Mouse (Mus musculus): ENCODE data around the gene Lsm11. TPM values are rescaled to one million over a fixed set of nuclear protein-coding genes. Genes with fewer than 3 reads are reported as not detected.

Lsm11 gene
- polyA plus RNA-seq, 1 experiment from 2014 or later, result 8.0 TPM

DNA sequence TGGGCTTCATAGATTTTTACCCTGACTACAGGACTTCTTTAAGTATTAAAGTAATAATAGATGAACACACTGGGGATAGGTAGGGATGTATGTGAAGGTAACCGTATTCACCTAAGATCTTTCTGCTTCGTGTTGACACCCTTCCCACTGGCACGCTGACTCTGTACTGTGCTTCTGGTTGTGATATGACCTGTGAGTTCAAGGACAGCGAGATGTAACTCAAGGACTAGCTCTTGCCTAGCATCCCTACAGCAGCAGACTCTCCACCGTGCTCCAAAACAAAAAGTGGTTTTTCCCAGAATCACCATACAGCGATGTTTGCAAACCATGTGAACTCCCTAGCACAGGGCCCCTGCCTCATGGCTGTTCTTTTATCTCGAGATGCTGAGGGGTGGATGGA is 36.7 kb downstream of the Lsm11 start:
- H3K36me3 ChIP-seq (replicated peaks; ENCODE audit: control insufficient read depth, insufficient read depth, low read depth, low read length), result no peaks in the 10 kb centered on the region; the same call in 1 of the 2 replicates
- no peak overlapping the region for H3K4me3 ChIP-seq (ENCODE audit: low read depth, low read length)
- no peak overlapping the region for H3K27ac ChIP-seq (replicated peaks; ENCODE audit: low read depth, low read length)
- H3K4me1 ChIP-seq (ENCODE audit: control insufficient read depth, insufficient read depth, low read length), result no peaks in the 10 kb centered on the region
- no peak overlapping the region for H3K4me2 ChIP-seq (ENCODE audit: low read depth, low read length)
- no peaks in the 10 kb centered on the region for H3K27me3 ChIP-seq (ENCODE audit: control insufficient read depth, insufficient read depth, low read length)
- 94% methylated on average over 7 of the region's 7 CpGs for WGBS
- ATAC-seq (replicated peaks; ENCODE audit: insufficient number of reproducible peaks, low FRiP score, low TSS enrichment, low read depth), result no peak
- DNase-seq (ENCODE audit: low spot score), result no peak
- no peak overlapping the region for H3K9ac ChIP-seq (replicated peaks; ENCODE audit: low read length)
- H3K9me3 ChIP-seq (replicated peaks; ENCODE audit: control insufficient read depth, low read length), result no peaks in the 10 kb centered on the region

DNA sequence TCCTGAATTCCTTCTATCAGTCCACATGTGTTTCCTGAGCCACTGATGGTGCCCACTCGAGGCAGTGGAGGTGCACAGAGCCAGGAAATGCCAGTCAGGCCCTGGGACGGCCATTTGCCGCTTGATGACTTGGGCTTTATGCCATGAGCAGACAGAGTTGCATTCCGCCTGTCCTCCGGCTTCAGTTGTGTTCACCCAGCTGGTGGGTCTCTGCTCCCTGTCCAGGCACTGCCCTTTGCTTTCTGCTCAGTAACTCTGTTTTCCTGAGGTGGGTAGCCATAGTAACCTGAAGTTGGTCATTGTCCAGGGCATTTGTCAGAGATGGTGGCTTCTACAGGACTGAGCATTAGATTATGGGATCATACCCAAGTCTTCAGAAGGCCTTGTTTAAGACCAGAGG is 37.4 kb downstream of the Lsm11 start:
- H3K9ac ChIP-seq (replicated peaks; ENCODE audit: low read length), result no peak overlapping the region
- no peak overlapping the region for H3K4me2 ChIP-seq (ENCODE audit: low read depth, low read length)
- DNase-seq (ENCODE audit: low spot score) (no peak), ATAC-seq (replicated peaks; ENCODE audit: insufficient number of reproducible peaks, low FRiP score, low TSS enrichment, low read depth) (no peak)
- H3K27ac ChIP-seq (replicated peaks; ENCODE audit: low read depth, low read length), result no peak overlapping the region
- H3K4me1 ChIP-seq (ENCODE audit: control insufficient read depth, insufficient read depth, low read length), result no peaks in the 10 kb centered on the region
- no peaks in the 10 kb centered on the region; the same call in 1 of the 2 replicates for H3K36me3 ChIP-seq (replicated peaks; ENCODE audit: control insufficient read depth, insufficient read depth, low read depth, low read length)
- WGBS, result 92% methylated on average over 5 of the region's 5 CpGs
- no peak overlapping the region for H3K4me3 ChIP-seq (ENCODE audit: low read depth, low read length)
- H3K9me3 ChIP-seq (replicated peaks; ENCODE audit: control insufficient read depth, low read length), result no peaks in the 10 kb centered on the region
- no peaks in the 10 kb centered on the region for H3K27me3 ChIP-seq (ENCODE audit: control insufficient read depth, insufficient read depth, low read length)

DNA sequence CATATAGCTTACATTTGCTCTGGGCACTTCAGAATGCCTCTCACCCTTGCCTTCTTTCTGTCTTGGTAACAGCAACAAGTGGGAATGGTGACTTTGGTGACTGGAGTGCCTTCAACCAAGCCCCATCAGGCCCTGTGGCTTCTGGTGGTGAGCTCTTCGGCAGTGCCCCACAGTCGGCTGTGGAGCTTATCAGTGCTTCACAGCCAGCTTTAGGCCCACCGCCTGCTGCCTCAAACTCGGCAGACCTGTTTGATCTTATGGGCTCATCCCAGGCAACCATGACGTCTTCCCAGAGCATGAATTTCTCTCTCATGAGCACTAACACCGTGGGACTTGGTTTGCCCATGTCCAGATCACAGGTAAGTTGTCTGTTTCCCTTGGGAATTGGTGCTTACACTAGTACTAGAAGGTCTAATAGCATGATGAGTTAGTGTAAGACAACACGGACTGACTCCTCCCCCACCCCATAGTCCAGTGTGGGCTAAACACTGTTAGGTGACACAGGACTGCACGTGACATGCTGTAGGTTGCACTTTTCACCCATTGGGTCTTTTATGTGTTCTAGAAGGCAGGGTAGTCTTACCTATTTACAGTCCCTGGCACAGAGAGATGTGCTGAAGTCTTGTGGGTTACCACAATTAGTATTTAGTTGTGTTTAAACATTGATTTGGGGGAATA is 38.5 kb downstream of the Lsm11 start:
- Histone ChIP-seq H3K27ac (replicated peaks; ENCODE audit: low read depth, low read length) (no peak overlapping the region), H3K4me1 (ENCODE audit: control insufficient read depth, insufficient read depth, low read length) (no peaks in the 10 kb centered on the region), H3K4me3 (ENCODE audit: low read depth, low read length) (no peak overlapping the region), H3K36me3 (replicated peaks; ENCODE audit: control insufficient read depth, insufficient read depth, low read depth, low read length) (no peaks in the 10 kb centered on the region; the same call in 1 of the 2 replicates), H3K9ac (replicated peaks; ENCODE audit: low read length) (no peak overlapping the region), H3K9me3 (replicated peaks; ENCODE audit: control insufficient read depth, low read length) (no peaks in the 10 kb centered on the region), H3K27me3 (ENCODE audit: control insufficient read depth, insufficient read depth, low read length) (no peaks in the 10 kb centered on the region), H3K4me2 (ENCODE audit: low read depth, low read length) (no peak overlapping the region)
- ATAC-seq (replicated peaks; ENCODE audit: insufficient number of reproducible peaks, low FRiP score, low TSS enrichment, low read depth), result no peak
- no peak for DNase-seq (ENCODE audit: low spot score)
- 90% methylated on average over 8 of the region's 8 CpGs for WGBS

DNA sequence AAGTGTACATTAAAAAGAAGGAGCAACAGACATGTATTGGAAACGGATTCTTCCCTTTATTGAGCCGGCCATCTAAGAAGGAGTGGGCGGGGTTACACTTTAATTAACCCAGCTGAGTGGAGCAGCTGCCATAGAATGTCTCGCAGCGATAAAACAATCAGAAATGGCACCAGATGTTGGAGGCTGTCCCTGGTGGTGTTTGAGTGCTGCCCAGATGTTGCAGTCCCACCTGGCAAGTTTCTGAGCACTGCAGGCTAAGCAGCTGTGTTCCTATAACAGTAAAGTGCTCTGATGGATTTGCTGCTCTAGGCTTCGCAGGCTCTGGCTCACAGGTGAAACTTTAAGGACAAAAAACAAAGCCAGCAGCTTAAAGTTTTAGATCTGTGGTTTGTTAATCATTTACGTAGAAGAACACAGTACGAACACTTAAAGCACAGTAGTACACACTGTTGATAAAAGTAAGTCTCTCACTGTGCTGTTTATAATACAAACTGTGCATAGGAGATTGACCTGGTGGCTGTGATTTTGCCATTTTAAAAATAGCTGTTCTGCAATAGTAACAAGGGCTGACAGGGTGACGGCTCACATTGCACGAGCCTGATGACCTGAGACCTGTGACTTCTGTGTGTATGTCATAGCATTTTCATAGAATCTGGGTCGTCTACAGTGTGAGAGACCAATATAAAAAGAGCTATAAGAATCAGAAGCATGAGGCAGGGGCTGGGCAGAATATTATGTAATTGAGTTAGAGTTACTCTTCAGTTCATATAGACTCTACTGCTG is 44.3 kb downstream of the Lsm11 start:
- H3K4me2 ChIP-seq (ENCODE audit: low read depth, low read length), result no peak overlapping the region
- no peaks in the 10 kb centered on the region for H3K36me3 ChIP-seq (replicated peaks; ENCODE audit: control insufficient read depth, insufficient read depth, low read depth, low read length)
- no peak overlapping the region for H3K4me3 ChIP-seq (ENCODE audit: low read depth, low read length)
- no peaks in the 10 kb centered on the region for H3K27me3 ChIP-seq (ENCODE audit: control insufficient read depth, insufficient read depth, low read length)
- no peak overlapping the region for H3K9ac ChIP-seq (replicated peaks; ENCODE audit: low read length)
- DNase-seq (ENCODE audit: low spot score) (peak; percentile 15), ATAC-seq (replicated peaks; ENCODE audit: insufficient number of reproducible peaks, low FRiP score, low TSS enrichment, low read depth) (no peak)
- 74% methylated on average over 11 of the region's 11 CpGs for WGBS
- H3K27ac ChIP-seq (replicated peaks; ENCODE audit: low read depth, low read length), result no peak overlapping the region
- H3K9me3 ChIP-seq (replicated peaks; ENCODE audit: control insufficient read depth, low read length), result no peaks in the 10 kb centered on the region
- H3K4me1 ChIP-seq (ENCODE audit: control insufficient read depth, insufficient read depth, low read length), result no peaks in the 10 kb centered on the region

DNA sequence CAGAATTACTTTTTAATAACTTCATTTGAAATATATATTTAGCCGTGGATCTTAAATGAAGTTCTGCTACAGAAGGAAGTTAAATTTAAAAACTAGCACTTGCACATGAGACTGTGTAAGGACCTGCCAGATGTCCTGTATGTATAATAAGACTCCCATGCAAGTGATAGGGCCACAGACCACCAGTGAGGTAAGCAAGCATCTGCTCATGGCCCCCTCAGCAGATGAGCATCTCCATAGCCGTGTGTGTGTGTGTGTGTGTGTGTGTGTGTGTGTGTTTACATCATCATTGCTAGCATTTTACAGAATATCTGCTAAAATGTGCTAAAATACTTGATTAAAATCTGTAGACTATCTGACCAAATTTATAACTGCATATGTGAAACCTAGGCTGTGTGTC is 47.3 kb downstream of the Lsm11 start:
- no peak overlapping the region for H3K4me3 ChIP-seq (ENCODE audit: low read depth, low read length)
- ATAC-seq (replicated peaks; ENCODE audit: insufficient number of reproducible peaks, low FRiP score, low TSS enrichment, low read depth) (no peak), DNase-seq (ENCODE audit: low spot score) (no peak)
- no peak overlapping the region for H3K9ac ChIP-seq (replicated peaks; ENCODE audit: low read length)
- H3K27ac ChIP-seq (replicated peaks; ENCODE audit: low read depth, low read length), result no peak overlapping the region
- no peaks in the 10 kb centered on the region for H3K9me3 ChIP-seq (replicated peaks; ENCODE audit: control insufficient read depth, low read length)
- no peaks in the 10 kb centered on the region for H3K4me1 ChIP-seq (ENCODE audit: control insufficient read depth, insufficient read depth, low read length)
- WGBS, result 81% methylated on average over 2 of the region's 2 CpGs
- no peaks in the 10 kb centered on the region for H3K27me3 ChIP-seq (ENCODE audit: control insufficient read depth, insufficient read depth, low read length)
- no peak overlapping the region for H3K4me2 ChIP-seq (ENCODE audit: low read depth, low read length)
- no peaks in the 10 kb centered on the region; the same call in 1 of the 2 replicates for H3K36me3 ChIP-seq (replicated peaks; ENCODE audit: control insufficient read depth, insufficient read depth, low read depth, low read length)

DNA sequence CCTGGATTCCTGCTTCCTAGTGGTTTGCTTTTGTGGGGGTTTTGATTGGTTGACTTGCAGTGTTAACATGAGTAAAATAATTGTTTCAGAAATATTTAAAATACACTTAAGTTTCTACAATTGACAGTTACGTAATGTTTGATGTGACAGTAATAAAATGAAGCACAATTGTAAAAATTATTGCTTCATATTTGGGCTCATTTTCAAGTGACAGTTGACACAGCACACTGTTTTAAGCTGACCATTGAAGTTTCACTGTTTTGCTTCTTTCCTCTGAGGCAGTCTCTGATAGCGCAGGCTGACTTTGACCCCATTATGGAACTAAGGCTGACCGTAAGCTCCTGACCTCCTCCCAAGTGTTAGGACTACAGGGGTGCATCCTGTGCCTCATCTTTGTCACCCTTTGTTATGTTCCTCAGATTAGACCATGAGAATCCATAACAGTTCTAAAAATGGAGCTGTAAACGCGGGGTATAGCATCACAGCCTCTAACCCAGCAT is 51.8 kb downstream of the Lsm11 start:
- H3K9ac ChIP-seq (replicated peaks; ENCODE audit: low read length), result no peak overlapping the region
- no peak for DNase-seq (ENCODE audit: low spot score)
- no peak overlapping the region for H3K27ac ChIP-seq (replicated peaks; ENCODE audit: low read depth, low read length)
- H3K4me3 ChIP-seq (ENCODE audit: low read depth, low read length), result no peak overlapping the region
- H3K27me3 ChIP-seq (ENCODE audit: control insufficient read depth, insufficient read depth, low read length), result no peaks in the 10 kb centered on the region
- H3K36me3 ChIP-seq (replicated peaks; ENCODE audit: control insufficient read depth, insufficient read depth, low read depth, low read length), result peaks cover 4% of the 10 kb centered on the region; the same call in 1 of the 2 replicates
- ATAC-seq (replicated peaks; ENCODE audit: insufficient number of reproducible peaks, low FRiP score, low TSS enrichment, low read depth), result no peak
- 91% methylated on average over 5 of the region's 5 CpGs for WGBS
- no peak overlapping the region for H3K4me2 ChIP-seq (ENCODE audit: low read depth, low read length)
- H3K9me3 ChIP-seq (replicated peaks; ENCODE audit: control insufficient read depth, low read length), result no peaks in the 10 kb centered on the region
- H3K4me1 ChIP-seq (ENCODE audit: control insufficient read depth, insufficient read depth, low read length), result no peaks in the 10 kb centered on the region

DNA sequence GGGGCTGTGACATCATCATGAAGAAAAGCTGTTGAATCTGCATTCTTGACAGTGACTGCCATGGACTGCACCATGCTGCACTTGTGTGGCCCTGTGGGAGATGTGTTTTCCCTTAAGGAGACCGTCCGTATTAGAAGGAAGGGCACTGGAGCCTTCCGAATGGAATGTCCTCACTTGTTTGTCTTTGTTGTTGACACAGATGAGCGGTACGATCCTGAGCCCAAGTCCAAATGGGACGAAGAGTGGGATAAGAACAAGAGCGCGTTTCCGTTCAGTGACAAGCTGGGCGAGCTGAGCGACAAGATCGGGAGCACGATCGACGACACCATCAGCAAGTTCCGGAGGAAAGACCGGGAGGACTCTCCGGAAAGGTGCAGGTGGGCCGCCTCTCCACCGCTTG is 54.3 kb downstream of the Lsm11 start:
- ATAC-seq (replicated peaks; ENCODE audit: insufficient number of reproducible peaks, low FRiP score, low TSS enrichment, low read depth) (no peak), DNase-seq (ENCODE audit: low spot score) (no peak)
- H3K36me3 ChIP-seq (replicated peaks; ENCODE audit: control insufficient read depth, insufficient read depth, low read depth, low read length), result peaks cover 4% of the 10 kb centered on the region; the same call in 1 of the 2 replicates
- no peaks in the 10 kb centered on the region for H3K9me3 ChIP-seq (replicated peaks; ENCODE audit: control insufficient read depth, low read length)
- H3K4me2 ChIP-seq (ENCODE audit: low read depth, low read length), result no peak overlapping the region
- no peak overlapping the region for H3K27ac ChIP-seq (replicated peaks; ENCODE audit: low read depth, low read length)
- WGBS, result 90% methylated on average over 20 of the region's 20 CpGs
- no peaks in the 10 kb centered on the region for H3K27me3 ChIP-seq (ENCODE audit: control insufficient read depth, insufficient read depth, low read length)
- no peaks in the 10 kb centered on the region for H3K4me1 ChIP-seq (ENCODE audit: control insufficient read depth, insufficient read depth, low read length)
- no peak overlapping the region for H3K9ac ChIP-seq (replicated peaks; ENCODE audit: low read length)
- no peak overlapping the region for H3K4me3 ChIP-seq (ENCODE audit: low read depth, low read length)

DNA sequence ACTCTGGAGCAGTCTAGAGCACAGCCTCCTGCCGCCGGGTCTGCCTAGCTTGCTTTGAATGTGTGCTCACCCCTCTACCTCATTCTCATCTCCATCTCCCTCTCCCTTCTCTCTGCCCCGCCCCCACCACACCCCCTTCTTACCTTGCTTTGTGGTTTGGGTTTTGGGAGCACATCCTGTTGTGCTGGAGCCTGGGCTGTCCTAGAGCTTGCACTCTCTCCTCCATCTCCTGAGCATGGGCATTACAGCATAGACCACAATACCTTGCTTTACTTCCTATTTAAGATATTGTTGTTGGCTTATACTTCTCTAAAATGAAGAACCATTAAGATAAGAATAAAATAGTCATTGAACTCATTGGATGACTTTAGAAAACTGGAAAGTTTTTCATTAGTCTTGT is 54.8 kb downstream of the Lsm11 start:
- no peak overlapping the region for H3K27ac ChIP-seq (replicated peaks; ENCODE audit: low read depth, low read length)
- H3K4me3 ChIP-seq (ENCODE audit: low read depth, low read length), result no peak overlapping the region
- no peaks in the 10 kb centered on the region for H3K9me3 ChIP-seq (replicated peaks; ENCODE audit: control insufficient read depth, low read length)
- WGBS, result 90% methylated on average over 3 of the region's 3 CpGs
- no peaks in the 10 kb centered on the region for H3K4me1 ChIP-seq (ENCODE audit: control insufficient read depth, insufficient read depth, low read length)
- H3K27me3 ChIP-seq (ENCODE audit: control insufficient read depth, insufficient read depth, low read length), result no peaks in the 10 kb centered on the region
- H3K9ac ChIP-seq (replicated peaks; ENCODE audit: low read length), result no peak overlapping the region
- H3K36me3 ChIP-seq (replicated peaks; ENCODE audit: control insufficient read depth, insufficient read depth, low read depth, low read length), result peaks cover 4% of the 10 kb centered on the region; the same call in 1 of the 2 replicates
- ATAC-seq (replicated peaks; ENCODE audit: insufficient number of reproducible peaks, low FRiP score, low TSS enrichment, low read depth), result no peak
- DNase-seq (ENCODE audit: low spot score), result no peak
- no peak overlapping the region for H3K4me2 ChIP-seq (ENCODE audit: low read depth, low read length)
